Mouse (Mus musculus) thymus, adult 2 months (tissue): ENCODE results near the gene Galnt11. TPM values are rescaled to one million over a fixed set of nuclear protein-coding genes. Genes with fewer than 3 reads are reported as not detected.
"Not testable (repeated sequence)": the region's sequence is repeated elsewhere in the genome, so short reads cannot be mapped to it uniquely, and the experiment has no call there.

Experiments used
- DNase-seq: peaks from one replicate; pipeline ENCODE4 v3.0.0; 2021
- H3K27ac ChIP-seq: fragments of 200-500 bp; 2 replicates; pipeline ENCODE4 v1.5.1; 2012; ENCODE audit warnings: low read length, control low read depth; ENCODE audit not compliant: control insufficient read depth, insufficient read depth
- H3K27me3 ChIP-seq: fragments of 200-500 bp; 2 replicates; pipeline ENCODE4 v1.6.1; 2012; ENCODE audit warnings: mild to moderate bottlenecking, low read length, moderate library complexity, mixed read lengths; ENCODE audit not compliant: control insufficient read depth, insufficient read depth
- H3K36me3 ChIP-seq: fragments of 200-500 bp; 2 replicates; pipeline ENCODE4 v1.6.1; 2012; ENCODE audit warnings: mild to moderate bottlenecking, low read length, moderate library complexity; ENCODE audit not compliant: control insufficient read depth, insufficient read depth
- H3K4me1 ChIP-seq: fragments of 200-500 bp; replicated peaks from 2 replicates; pipeline ENCODE4 v1.6.1; 2012; ENCODE audit warnings: low read length; ENCODE audit not compliant: control insufficient read depth, insufficient read depth
- H3K4me3 ChIP-seq: fragments of 200-500 bp; 2 replicates; pipeline ENCODE4 v1.5.1; 2012; ENCODE audit warnings: mild to moderate bottlenecking, low read length, control low read depth, moderate library complexity; ENCODE audit not compliant: control insufficient read depth, insufficient read depth
- CTCF ChIP-seq: fragments of 200-500 bp; IDR thresholded peaks from 2 replicates; pipeline ENCODE4 v1.5.1; 2012; ENCODE audit warnings: mild to moderate bottlenecking, control low read depth, low read length, moderate library complexity, borderline replicate concordance; ENCODE audit not compliant: control insufficient read depth, poor library complexity, insufficient read depth; ENCODE audit errors: extremely low read depth
- POLR2A ChIP-seq: fragments of 200-500 bp; IDR thresholded peaks from 2 replicates; pipeline ENCODE4 v1.6.1; 2012; ENCODE audit warnings: mild to moderate bottlenecking, low read length, control low read depth, moderate library complexity; ENCODE audit not compliant: control insufficient read depth, poor library complexity, insufficient read depth; ENCODE audit errors: extremely low read depth
- WGBS: fragments of 180-500 bp; shearing (Covaris S2); methylation state at CpG from one replicate; pipeline ENCODE4 v1.1.7; 2018; 5-methylcytosine and 5-hydroxymethylcytosine counted together
- polyA plus RNA-seq: library from polyadenylated mRNA; depleted of rRNA; stranded (reverse); fragments of >200 nt; gene quantifications from 2 replicates; pipeline ENCODE4 v1.2.3, GENCODE M21; 2012

Galnt11 gene
- polyA plus RNA-seq, 1 experiment, result 14.6 TPM

DNA sequence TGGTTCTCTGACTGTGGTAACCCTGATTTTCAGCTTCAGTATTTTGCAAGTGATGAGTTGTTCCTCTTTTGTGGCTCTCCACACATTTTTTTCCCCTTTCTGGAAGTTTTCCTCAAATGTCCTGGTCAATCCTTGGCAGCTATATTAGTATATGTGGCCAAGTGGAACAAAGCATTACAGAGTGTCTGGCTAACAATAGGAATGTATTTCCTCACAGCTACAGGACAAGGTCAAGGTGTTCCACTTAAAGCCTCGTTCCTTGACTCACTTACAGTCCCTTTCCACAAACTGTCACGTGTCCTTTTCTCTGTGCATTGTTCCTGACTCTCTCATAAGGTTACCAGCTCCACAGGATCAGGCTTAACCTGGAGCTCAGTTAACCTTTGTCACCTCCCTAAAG is 37.1 kb upstream of the Galnt11 start:
- Histone ChIP-seq H3K4me1 (no peaks in the 10 kb centered on the region), H3K4me3 (no peak overlapping the region), H3K36me3 (no peaks in the 10 kb centered on the region), H3K27ac (no peak overlapping the region), H3K27me3 (no peaks in the 10 kb centered on the region)
- WGBS, result 75% methylated on average over 2 of the region's 2 CpGs
- TF ChIP-seq CTCF, result no peak
- no peak for TF ChIP-seq POLR2A
- DNase-seq, result no peak

DNA sequence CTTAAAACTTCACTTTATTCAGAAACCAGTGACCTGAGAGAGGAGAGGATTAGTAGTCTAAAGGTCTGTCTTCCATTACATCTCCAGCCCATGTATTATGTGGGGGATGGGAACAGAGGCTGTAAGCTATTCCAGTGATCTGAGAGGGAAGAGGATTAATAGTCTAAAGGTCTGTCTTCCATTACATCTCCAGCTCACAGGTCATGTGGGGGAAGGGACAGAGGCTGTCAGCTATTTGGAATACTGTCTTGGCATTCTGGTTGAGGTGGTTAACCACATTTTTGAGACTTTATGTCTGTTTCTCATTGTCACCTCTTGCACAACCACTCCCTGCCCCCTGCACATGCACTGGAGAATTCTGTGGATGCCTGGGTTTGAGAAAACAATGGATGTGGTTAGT is 34.0 kb upstream of the Galnt11 start:
- Histone ChIP-seq H3K4me3 (no peak overlapping the region), H3K36me3 (no peaks in the 10 kb centered on the region), H3K4me1 (no peaks in the 10 kb centered on the region), H3K27me3 (no peaks in the 10 kb centered on the region), H3K27ac (no peak overlapping the region)
- TF ChIP-seq CTCF, result no peak
- no peak for TF ChIP-seq POLR2A
- DNase-seq, result no peak

DNA sequence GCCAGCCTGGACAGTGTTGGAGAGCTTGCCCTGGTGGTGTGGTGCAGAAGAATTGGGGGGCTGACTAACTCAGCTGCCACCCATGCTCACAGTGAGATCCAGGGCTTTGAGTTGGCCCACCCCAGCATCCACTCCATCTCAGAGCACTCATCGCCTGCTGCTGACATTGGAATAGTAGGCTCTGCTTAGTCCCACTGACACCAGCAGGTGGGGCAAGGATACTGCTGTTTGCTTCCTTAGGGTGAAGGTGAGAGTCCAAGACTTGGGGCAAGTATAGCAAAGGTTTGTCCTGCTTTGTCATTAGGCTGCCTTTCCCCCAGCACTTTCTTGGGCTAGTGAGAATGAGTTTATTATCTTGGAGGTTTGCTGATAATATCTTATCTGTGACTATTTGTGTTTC is 32.9 kb upstream of the Galnt11 start:
- no peak for TF ChIP-seq POLR2A
- TF ChIP-seq CTCF, result no peak
- H3K4me1 ChIP-seq, result no peaks in the 10 kb centered on the region
- no peaks in the 10 kb centered on the region for H3K36me3 ChIP-seq
- H3K4me3 ChIP-seq, result no peak overlapping the region
- H3K27me3 ChIP-seq, result no peaks in the 10 kb centered on the region
- H3K27ac ChIP-seq, result no peak overlapping the region
- DNase-seq, result peak; percentile 11
- WGBS, result 83% methylated on average over 1 of the region's 1 CpGs

DNA sequence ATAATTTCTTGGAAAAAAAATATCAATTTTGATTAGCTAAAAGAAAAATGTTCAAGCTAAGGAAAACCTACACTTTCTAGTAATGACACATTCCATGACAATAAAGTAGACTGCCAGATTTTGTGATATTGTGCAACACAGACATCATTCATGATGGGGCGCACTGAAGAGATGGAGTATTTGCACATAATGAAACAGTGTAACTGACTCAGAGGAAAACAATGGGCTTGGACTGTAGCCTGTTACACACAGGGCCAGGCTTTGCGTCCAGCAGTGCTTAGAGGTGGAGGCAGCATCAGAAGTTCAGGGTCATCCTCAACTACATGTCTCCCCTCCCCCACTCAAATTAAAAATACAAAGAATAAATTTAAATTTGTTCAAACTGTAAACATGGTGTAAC is 31.2 kb upstream of the Galnt11 start:
- 96% methylated on average over 2 of the region's 2 CpGs for WGBS
- no peak for TF ChIP-seq CTCF
- no peak for TF ChIP-seq POLR2A

DNA sequence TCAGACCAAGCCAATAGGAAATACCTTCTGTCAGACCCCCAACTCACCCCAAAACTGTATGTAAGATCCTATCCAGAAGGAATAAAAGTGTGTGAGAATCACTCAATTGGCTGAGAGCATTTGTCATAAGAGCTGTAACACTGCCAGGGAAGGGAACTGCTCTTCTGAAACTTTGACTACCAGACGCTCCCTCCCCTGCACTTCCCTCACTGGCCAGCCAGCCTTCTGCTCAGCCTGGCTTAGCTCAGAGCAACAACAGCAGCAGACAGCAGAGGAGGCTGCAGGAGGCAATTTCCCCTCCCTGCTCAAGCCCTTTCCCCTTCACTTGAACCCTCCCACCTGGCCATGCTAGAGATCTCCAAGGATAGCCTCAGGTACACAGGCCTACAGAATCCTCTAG is 9.8 kb upstream of the Galnt11 start:
- Histone ChIP-seq H3K4me3 (no peak overlapping the region), H3K4me1 (no peaks in the 10 kb centered on the region), H3K36me3 (no peaks in the 10 kb centered on the region), H3K27me3 (no peaks in the 10 kb centered on the region), H3K27ac (no peak overlapping the region)
- DNase-seq, result no peak
- TF ChIP-seq POLR2A (no peak), CTCF (no peak)
- WGBS, result 93% methylated on average over 1 of the region's 1 CpGs

More for the DNA sequence above, 31.2 kb upstream of the Galnt11 start:
- Histone ChIP-seq H3K36me3 (no peaks in the 10 kb centered on the region), H3K27ac (no peak overlapping the region), H3K4me1 (no peaks in the 10 kb centered on the region), H3K4me3 (no peak overlapping the region), H3K27me3 (no peaks in the 10 kb centered on the region)
- DNase-seq, result no peak

DNA sequence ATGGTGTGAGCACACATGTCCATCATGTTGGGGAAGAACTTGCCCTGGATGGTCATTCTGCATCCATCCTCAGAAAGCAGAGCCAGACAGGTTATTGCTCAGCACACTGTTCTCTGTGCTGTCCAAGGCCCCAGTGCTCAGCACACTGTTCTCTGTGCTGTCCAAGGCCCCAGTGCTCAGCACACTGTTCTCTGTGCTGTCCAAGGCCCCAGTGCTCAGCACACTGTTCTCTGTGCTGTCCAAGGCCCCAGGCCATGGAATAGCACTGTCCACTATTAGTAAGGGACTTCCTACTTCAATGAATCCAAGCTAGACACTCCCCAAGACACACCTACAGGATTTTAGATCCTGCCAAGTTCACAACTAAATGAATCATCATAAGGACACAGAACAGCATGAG is 8.5 kb upstream of the Galnt11 start:
- not testable (repeated sequence) for H3K27me3 ChIP-seq, H3K27ac ChIP-seq, H3K4me1 ChIP-seq, DNase-seq, H3K36me3 ChIP-seq, H3K4me3 ChIP-seq

DNA sequence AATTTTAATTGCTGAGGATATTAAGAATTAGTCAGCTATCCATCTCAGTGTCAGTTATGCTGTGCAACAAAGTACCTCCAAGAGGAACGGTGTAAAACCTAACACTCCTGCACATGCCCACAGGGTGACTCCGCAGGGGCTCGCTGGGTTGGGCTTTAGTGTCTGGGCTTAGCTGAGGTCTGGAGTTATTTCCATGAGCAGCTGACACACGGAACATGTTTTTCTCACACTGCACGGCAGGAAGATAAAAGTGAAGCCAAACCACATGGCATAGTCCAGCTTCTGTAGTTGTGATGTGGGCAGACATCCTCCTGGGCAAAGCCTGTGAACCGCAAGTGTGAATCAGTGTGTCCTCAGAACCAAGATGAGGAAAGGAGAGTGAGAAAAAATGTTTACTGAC is 6.7 kb upstream of the Galnt11 start:
- no peaks in the 10 kb centered on the region for H3K4me1 ChIP-seq
- 70% methylated on average over 6 of the region's 6 CpGs for WGBS
- no peak overlapping the region for H3K27ac ChIP-seq
- DNase-seq, result no peak
- no peaks in the 10 kb centered on the region for H3K36me3 ChIP-seq
- H3K27me3 ChIP-seq, result no peaks in the 10 kb centered on the region
- no peak overlapping the region for H3K4me3 ChIP-seq
- TF ChIP-seq POLR2A (no peak), CTCF (no peak)
